Mouse (Mus musculus): Measurements from ENCODE around the gene Rbm17. TPM values are rescaled to one million over a fixed set of nuclear protein-coding genes. Genes with fewer than 3 reads are reported as not detected.

Gene Rbm17
- polyA plus RNA-seq, 1 experiment: 48.7 TPM

GRCm38 (mm10) chr2:11558654-11559053, 45.3 kb downstream of the Rbm17 start:
- Histone ChIP-seq H3K27ac (ENCODE audit: insufficient read depth, low read depth, low read length) (no peak overlapping the region), H3K4me3 (ENCODE audit: insufficient read depth, low read depth, low read length) (no peak overlapping the region)
- 85% methylated on average over 7 of the region's 7 CpGs for WGBS

GRCm38 (mm10) chr2:11557244-11557643, 46.7 kb downstream of the Rbm17 start:
- no peak overlapping the region for H3K27ac ChIP-seq (ENCODE audit: insufficient read depth, low read depth, low read length)
- no peak for DNase-seq
- H3K27me3 ChIP-seq (replicated peaks; ENCODE audit: control insufficient read depth, insufficient read depth, low read length): no peaks in the 10 kb centered on the region
- 61% methylated on average over 3 of the region's 3 CpGs for WGBS
- H3K4me3 ChIP-seq (ENCODE audit: insufficient read depth, low read depth, low read length): no peak overlapping the region
- TF ChIP-seq POLR2A (IDR thresholded peaks at IDR 0.05; ENCODE audit: low read depth, low read length) (no peak), CTCF (conservative IDR thresholded peaks at IDR 0.05; ENCODE audit: insufficient read depth, insufficient read length, low read depth, low read length) (no peak)
- no peaks in the 10 kb centered on the region for H3K36me3 ChIP-seq (ENCODE audit: control insufficient read depth, insufficient read depth, low read length)
- no peaks in the 10 kb centered on the region for H3K4me1 ChIP-seq (ENCODE audit: control insufficient read depth, insufficient read depth, low read length)

More at GRCm38 (mm10) chr2:11558654-11559053, 45.3 kb downstream of the Rbm17 start:
- no peak for DNase-seq
- H3K36me3 ChIP-seq (ENCODE audit: control insufficient read depth, insufficient read depth, low read length): no peaks in the 10 kb centered on the region
- no peak for TF ChIP-seq POLR2A (IDR thresholded peaks at IDR 0.05; ENCODE audit: low read depth, low read length)
- TF ChIP-seq CTCF (conservative IDR thresholded peaks at IDR 0.05; ENCODE audit: insufficient read depth, insufficient read length, low read depth, low read length): no peak
- no peaks in the 10 kb centered on the region for H3K4me1 ChIP-seq (ENCODE audit: control insufficient read depth, insufficient read depth, low read length)
- no peaks in the 10 kb centered on the region for H3K27me3 ChIP-seq (replicated peaks; ENCODE audit: control insufficient read depth, insufficient read depth, low read length)

GRCm38 (mm10) chr2:11555316-11555715, 48.6 kb downstream of the Rbm17 start:
- 80% methylated on average over 6 of the region's 6 CpGs for WGBS

GRCm38 (mm10) chr2:11553471-11554400, 50.2 kb downstream of the Rbm17 start, which contains the start of gene Pfkfb3:
Gene Pfkfb3, minus strand, starts transcription at chr2:11554077.
- peak within 1 kb of the TSS; percentile 69 for H3K4me3 ChIP-seq (ENCODE audit: insufficient read depth, low read depth, low read length)
- 2% methylated on average over 67 of the region's 67 CpGs for WGBS
- H3K36me3 ChIP-seq (ENCODE audit: control insufficient read depth, insufficient read depth, low read length): no peaks in the 10 kb centered on the region
- H3K27ac ChIP-seq (ENCODE audit: insufficient read depth, low read depth, low read length): no peak within 1 kb of the TSS
- no peaks in the 10 kb centered on the region for H3K4me1 ChIP-seq (ENCODE audit: control insufficient read depth, insufficient read depth, low read length)
- no peak for TF ChIP-seq CTCF (conservative IDR thresholded peaks at IDR 0.05; ENCODE audit: insufficient read depth, insufficient read length, low read depth, low read length)
- no peak for TF ChIP-seq POLR2A (IDR thresholded peaks at IDR 0.05; ENCODE audit: low read depth, low read length)
- DNase-seq: peak; percentile 84
- no peaks in the 10 kb centered on the region for H3K27me3 ChIP-seq (replicated peaks; ENCODE audit: control insufficient read depth, insufficient read depth, low read length)

More at GRCm38 (mm10) chr2:11555316-11555715, 48.6 kb downstream of the Rbm17 start:
- DNase-seq: no peak
- TF ChIP-seq CTCF (conservative IDR thresholded peaks at IDR 0.05; ENCODE audit: insufficient read depth, insufficient read length, low read depth, low read length): no peak
- no peak for TF ChIP-seq POLR2A (IDR thresholded peaks at IDR 0.05; ENCODE audit: low read depth, low read length)
- Histone ChIP-seq H3K27me3 (replicated peaks; ENCODE audit: control insufficient read depth, insufficient read depth, low read length) (no peaks in the 10 kb centered on the region), H3K36me3 (ENCODE audit: control insufficient read depth, insufficient read depth, low read length) (no peaks in the 10 kb centered on the region), H3K4me3 (ENCODE audit: insufficient read depth, low read depth, low read length) (no peak overlapping the region), H3K27ac (ENCODE audit: insufficient read depth, low read depth, low read length) (no peak overlapping the region), H3K4me1 (ENCODE audit: control insufficient read depth, insufficient read depth, low read length) (no peaks in the 10 kb centered on the region)

GRCm38 (mm10) chr2:11552966-11553451, 50.9 kb downstream of the Rbm17 start:
- WGBS: 13% methylated on average over 15 of the region's 15 CpGs
- Histone ChIP-seq H3K27me3 (replicated peaks; ENCODE audit: control insufficient read depth, insufficient read depth, low read length) (no peaks in the 10 kb centered on the region), H3K4me1 (ENCODE audit: control insufficient read depth, insufficient read depth, low read length) (no peaks in the 10 kb centered on the region), H3K36me3 (ENCODE audit: control insufficient read depth, insufficient read depth, low read length) (no peaks in the 10 kb centered on the region), H3K4me3 (ENCODE audit: insufficient read depth, low read depth, low read length) (peak overlapping the region; percentile 69), H3K27ac (ENCODE audit: insufficient read depth, low read depth, low read length) (no peak overlapping the region)
- no peak for TF ChIP-seq POLR2A (IDR thresholded peaks at IDR 0.05; ENCODE audit: low read depth, low read length)
- peak; percentile 69 for DNase-seq

GRCm38 (mm10) chr2:11552297-11552821, 51.6 kb downstream of the Rbm17 start:
- Histone ChIP-seq H3K36me3 (ENCODE audit: control insufficient read depth, insufficient read depth, low read length) (no peaks in the 10 kb centered on the region), H3K4me1 (ENCODE audit: control insufficient read depth, insufficient read depth, low read length) (no peaks in the 10 kb centered on the region), H3K27ac (ENCODE audit: insufficient read depth, low read depth, low read length) (no peak overlapping the region), H3K27me3 (replicated peaks; ENCODE audit: control insufficient read depth, insufficient read depth, low read length) (no peaks in the 10 kb centered on the region), H3K4me3 (ENCODE audit: insufficient read depth, low read depth, low read length) (no peak overlapping the region)
- WGBS: 29% methylated on average over 9 of the region's 9 CpGs
- peak; percentile 84 for DNase-seq
- TF ChIP-seq POLR2A (IDR thresholded peaks at IDR 0.05; ENCODE audit: low read depth, low read length) (no peak), CTCF (conservative IDR thresholded peaks at IDR 0.05; ENCODE audit: insufficient read depth, insufficient read length, low read depth, low read length) (no peak)

- WGBS: 29% methylated on average over 1 of the region's 1 CpGs
- TF ChIP-seq CTCF (conservative IDR thresholded peaks at IDR 0.05; ENCODE audit: insufficient read depth, insufficient read length, low read depth, low read length) (no peak), POLR2A (IDR thresholded peaks at IDR 0.05; ENCODE audit: low read depth, low read length) (no peak)
- Histone ChIP-seq H3K27me3 (replicated peaks; ENCODE audit: control insufficient read depth, insufficient read depth, low read length) (no peaks in the 10 kb centered on the region), H3K4me3 (ENCODE audit: insufficient read depth, low read depth, low read length) (no peak overlapping the region), H3K4me1 (ENCODE audit: control insufficient read depth, insufficient read depth, low read length) (no peaks in the 10 kb centered on the region), H3K27ac (ENCODE audit: insufficient read depth, low read depth, low read length) (no peak overlapping the region), H3K36me3 (ENCODE audit: control insufficient read depth, insufficient read depth, low read length) (no peaks in the 10 kb centered on the region)
- no peak for DNase-seq
These were observed 52.2 kb downstream of the Rbm17 start for GRCm38 (mm10) chr2:11551726-11552125.
